Mouse (Mus musculus) embryonic facial prominence, embryonic 11.5 days (tissue): ENCODE data around the gene Atp2c2. TPM values are rescaled to one million over a fixed set of nuclear protein-coding genes. Genes with fewer than 3 reads are reported as not detected.
A peak's percentile ranks its signal among the peaks of the same experiment; 100 is the strongest.

ENCODE experiments used
- ATAC-seq: fragments of 200-750 bp; cut with Nextera tagmentation; replicated peaks from 2 replicates; pipeline ENCODE4 v1.8.0; 2017; ENCODE audit warnings: low read depth; ENCODE audit not compliant: insufficient number of reproducible peaks, low FRiP score, low TSS enrichment
- DNase-seq: peaks from one replicate; pipeline ENCODE4 v3.0.0-alpha.2; 2015; ENCODE audit warnings: low spot score
- H3K27ac ChIP-seq: fragments of 300-500 bp; sonication (generic); replicated peaks from 2 replicates; pipeline ENCODE4 v1.5.1; 2014; ENCODE audit warnings: mild to moderate bottlenecking, low read depth, low read length, control low read depth
- H3K27me3 ChIP-seq: fragments of 300-500 bp; sonication (generic); 2 replicates; pipeline ENCODE4 v1.6.1; 2014; ENCODE audit warnings: mild to moderate bottlenecking, low read length, moderate library complexity, mixed read lengths; ENCODE audit not compliant: control insufficient read depth, insufficient read depth
- H3K36me3 ChIP-seq: fragments of 300-500 bp; sonication (generic); replicated peaks from 2 replicates; pipeline ENCODE4 v1.6.1; 2014; ENCODE audit warnings: low read depth, mild to moderate bottlenecking, low read length, moderate library complexity, mixed read lengths; ENCODE audit not compliant: control insufficient read depth, insufficient read depth
- H3K4me1 ChIP-seq: fragments of 300-500 bp; sonication (generic); 2 replicates; pipeline ENCODE4 v1.6.1; 2014; ENCODE audit warnings: low read length, mixed read lengths; ENCODE audit not compliant: control insufficient read depth, insufficient read depth
- H3K4me2 ChIP-seq: fragments of 300-500 bp; sonication (generic); 2 replicates; pipeline ENCODE4 v1.6.1; 2014; ENCODE audit warnings: low read depth, mild to moderate bottlenecking, control low read depth, low read length, moderate library complexity
- H3K4me3 ChIP-seq: fragments of 300-500 bp; sonication (generic); 2 replicates; pipeline ENCODE4 v1.5.1; 2014; ENCODE audit warnings: low read depth, low read length, control low read depth
- H3K9ac ChIP-seq: fragments of 300-500 bp; sonication (generic); replicated peaks from 2 replicates; pipeline ENCODE4 v1.6.1; 2014; ENCODE audit warnings: mild to moderate bottlenecking, control low read depth, low read length
- H3K9me3 ChIP-seq: fragments of 300-500 bp; sonication (generic); replicated peaks from 2 replicates; pipeline ENCODE4 v1.6.1; 2016; ENCODE audit warnings: mild to moderate bottlenecking, low read length, inconsistent platforms, mixed read lengths; ENCODE audit not compliant: control insufficient read depth
- WGBS: fragments of 180-500 bp; shearing (Covaris S2); extraction: QIAGEN DNeasy Blood & Tissue Kit; methylation state at CpG from one replicate; pipeline ENCODE4 v1.1.7; 2014; 5-methylcytosine and 5-hydroxymethylcytosine counted together
- polyA plus RNA-seq: library from polyadenylated mRNA; unstranded; fragments of >200 nt; fragmentation: Nextera tagmentation; extraction: Ambion mirVana; gene quantifications from 2 replicates; pipeline ENCODE4 v1.2.1, GENCODE M21; 2014

Gene Atp2c2
- polyA plus RNA-seq, 1 experiment from 2014 or later = 1.3 TPM

DNA sequence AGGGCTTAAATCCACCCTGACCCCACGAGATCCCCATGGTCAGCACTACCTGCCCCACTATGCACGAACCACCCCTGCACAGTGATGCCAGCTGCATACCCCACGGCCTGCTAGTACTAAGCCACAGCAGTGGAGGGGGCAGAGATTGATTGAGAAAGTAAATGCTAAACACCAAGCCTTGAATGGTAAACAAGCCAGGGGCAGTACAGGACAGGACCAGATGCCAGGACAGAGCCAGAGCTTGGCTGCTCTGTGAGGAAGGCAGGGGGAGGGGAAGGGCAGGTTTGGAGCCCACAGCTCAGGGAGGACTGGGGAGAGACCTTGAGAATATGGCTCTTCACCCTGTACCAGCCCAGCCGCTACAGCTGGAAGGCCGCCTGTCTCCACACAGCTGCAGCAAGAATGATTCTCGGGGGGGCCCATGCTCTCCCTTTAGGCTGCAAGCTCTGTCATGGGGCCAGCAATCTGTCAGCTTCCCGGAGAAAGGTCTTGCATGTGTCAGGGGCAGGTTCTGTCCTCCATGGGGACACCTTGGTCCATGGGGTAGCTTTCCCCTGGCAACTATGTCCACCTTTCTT is 76.9 kb downstream of the Atp2c2 start:
- 83% methylated on average over 7 of the region's 7 CpGs for WGBS
- Histone ChIP-seq H3K27ac (no peak overlapping the region), H3K4me2 (no peak overlapping the region), H3K9me3 (no peaks in the 10 kb centered on the region), H3K9ac (no peak overlapping the region), H3K36me3 (no peaks in the 10 kb centered on the region), H3K4me1 (peaks cover 3% of the 10 kb centered on the region; the same call in 1 of the 2 replicates), H3K27me3 (no peaks in the 10 kb centered on the region), H3K4me3 (no peak overlapping the region)
- DNase-seq (no peak), ATAC-seq (no peak)

DNA sequence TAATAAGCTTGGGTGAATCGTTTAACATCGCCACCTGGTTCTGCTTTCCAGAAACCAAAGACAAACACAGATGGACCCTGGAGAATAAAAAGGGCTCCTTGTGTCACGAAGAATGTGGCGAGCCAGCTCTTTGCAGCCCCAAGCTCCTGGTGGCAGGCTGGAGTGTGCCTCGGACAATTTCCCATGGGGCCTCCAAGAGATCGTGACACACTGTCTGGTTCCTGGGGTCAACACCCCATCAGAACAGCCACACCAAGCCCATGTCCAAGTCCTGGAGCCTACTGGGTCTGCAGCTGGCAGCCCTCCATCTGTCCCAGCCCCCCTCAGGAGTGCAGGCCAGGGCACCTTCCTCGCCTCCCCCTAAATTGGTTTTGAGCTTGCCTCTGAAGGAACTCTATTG is 78.0 kb downstream of the Atp2c2 start:
- Histone ChIP-seq H3K27ac (peak overlapping the region; percentile 53), H3K4me2 (peak overlapping the region; percentile 76), H3K4me1 (peaks cover 3% of the 10 kb centered on the region; the same call in 1 of the 2 replicates), H3K4me3 (peak overlapping the region; percentile 44), H3K27me3 (no peaks in the 10 kb centered on the region), H3K36me3 (no peaks in the 10 kb centered on the region), H3K9me3 (no peaks in the 10 kb centered on the region), H3K9ac (peak overlapping the region; percentile 58)
- 11% methylated on average over 7 of the region's 7 CpGs for WGBS
- DNase-seq (peak; percentile 52), ATAC-seq (peak; percentile 6; the same call in 1 of the 2 replicates)

DNA sequence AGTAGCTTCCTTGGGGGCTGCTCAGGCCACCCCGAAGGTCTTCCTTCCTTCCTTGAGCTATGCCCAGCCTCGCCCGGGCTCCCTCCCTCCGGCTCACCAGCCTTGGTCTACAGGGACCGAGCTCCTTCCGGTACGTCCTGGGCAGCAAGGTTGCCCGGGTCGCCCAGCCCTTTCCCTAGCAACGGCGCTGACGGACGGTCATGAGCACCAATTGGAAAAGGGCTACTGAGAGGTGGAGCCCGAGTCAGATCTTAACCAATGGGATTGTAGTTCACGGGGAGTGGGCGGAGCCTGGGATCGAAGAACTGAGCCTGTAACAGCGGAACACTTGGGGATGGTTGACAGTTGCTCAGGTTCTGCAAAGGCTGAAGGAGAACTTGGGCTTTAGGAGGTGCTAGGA is 78.5 kb downstream of the Atp2c2 start, which contains the start of gene Tldc1:
Gene Tldc1 (minus strand): TSS at position 154 of the 400 bp plus-strand sequence.
- Histone ChIP-seq H3K27me3 (no peaks in the 10 kb centered on the region), H3K36me3 (no peaks in the 10 kb centered on the region), H3K4me3 (peak within 1 kb of the TSS; percentile 44), H3K9me3 (no peaks in the 10 kb centered on the region), H3K4me2 (peak within 1 kb of the TSS; percentile 76), H3K4me1 (peaks cover 3% of the 10 kb centered on the region; the same call in 1 of the 2 replicates), H3K27ac (peak within 1 kb of the TSS; percentile 53), H3K9ac (peak within 1 kb of the TSS; percentile 58)
- under 1% methylated on average over 18 of the region's 18 CpGs for WGBS
- DNase-seq = peak; percentile 99
- peak; percentile 94 for ATAC-seq

DNA sequence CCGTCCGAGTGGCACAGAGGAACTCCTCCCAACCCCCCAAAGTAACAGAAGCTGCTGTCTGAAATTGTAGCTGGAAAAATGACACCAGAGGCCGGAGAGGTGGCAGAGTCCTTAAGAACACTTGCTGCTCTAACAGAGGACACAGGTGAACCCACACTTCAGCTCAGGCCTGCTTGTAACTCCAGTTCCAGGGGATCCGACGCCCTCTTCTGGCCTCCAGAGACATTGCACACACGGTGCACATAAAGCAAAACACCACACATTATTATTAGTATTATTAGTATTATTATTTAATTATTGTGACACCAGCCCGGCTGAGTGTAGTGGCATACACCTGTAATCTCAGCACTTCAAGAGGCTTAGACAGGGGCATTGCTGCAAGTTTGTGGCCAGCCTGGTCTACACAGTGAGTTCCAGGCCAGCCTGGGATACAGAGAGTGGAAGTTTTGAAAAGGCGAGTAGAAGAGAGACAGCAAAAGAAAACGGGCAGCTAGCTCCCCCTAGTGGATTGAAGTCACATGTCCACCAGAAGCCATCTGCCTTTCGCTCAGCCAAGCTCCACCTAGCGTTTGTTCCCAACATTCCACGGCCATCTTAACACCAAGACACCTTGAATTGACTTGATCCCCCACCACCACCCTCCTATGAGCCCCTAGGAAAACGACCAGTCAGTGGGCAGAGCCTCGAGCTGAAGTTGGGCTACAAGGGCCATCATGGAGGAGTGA is 79.4 kb downstream of the Atp2c2 start:
- peak; percentile 92 for DNase-seq
- H3K9ac ChIP-seq = no peak overlapping the region
- no peak for ATAC-seq
- 24% methylated on average over 14 of the region's 14 CpGs for WGBS
- no peak overlapping the region for H3K27ac ChIP-seq
- H3K4me2 ChIP-seq = peak overlapping the region; percentile 39; the same call in 1 of the 2 replicates
- no peak overlapping the region for H3K4me3 ChIP-seq
- no peaks in the 10 kb centered on the region for H3K27me3 ChIP-seq
- no peaks in the 10 kb centered on the region for H3K9me3 ChIP-seq
- H3K36me3 ChIP-seq = no peaks in the 10 kb centered on the region
- peaks cover 3% of the 10 kb centered on the region; the same call in 1 of the 2 replicates for H3K4me1 ChIP-seq

DNA sequence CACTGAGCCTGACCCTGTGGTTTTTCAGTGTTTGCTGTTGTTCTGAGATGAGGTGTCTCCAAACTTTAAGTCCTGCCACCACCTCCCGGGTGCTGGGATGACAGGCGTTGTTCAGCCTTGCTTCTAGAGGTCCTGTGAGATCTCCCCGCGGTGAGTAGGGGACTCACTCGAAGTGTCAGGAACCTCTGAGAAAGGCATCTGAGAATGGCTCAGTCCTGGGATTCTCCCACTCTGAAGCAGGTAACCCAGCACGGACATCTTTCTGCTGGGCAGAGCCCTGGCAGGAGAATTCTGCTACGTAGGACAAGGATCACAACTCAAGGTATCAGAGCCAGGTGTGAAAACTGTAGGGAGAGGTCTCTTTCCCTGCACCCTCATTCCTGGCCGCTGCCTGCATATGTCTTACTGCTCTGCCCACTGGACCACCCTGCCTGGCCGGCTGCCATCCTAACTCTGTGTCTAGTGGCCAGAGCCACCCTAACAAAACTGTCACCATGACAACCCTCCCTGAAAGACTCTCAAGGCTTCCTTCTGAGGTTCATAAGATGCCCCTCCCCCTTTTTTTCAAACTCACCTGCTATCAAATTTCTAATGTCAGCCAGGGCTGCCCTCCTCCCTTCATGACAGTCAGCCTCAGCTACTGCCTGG is 80.7 kb downstream of the Atp2c2 start:
- H3K9me3 ChIP-seq = no peaks in the 10 kb centered on the region
- H3K27me3 ChIP-seq = no peaks in the 10 kb centered on the region
- WGBS = 74% methylated on average over 9 of the region's 9 CpGs
- no peak overlapping the region for H3K9ac ChIP-seq
- DNase-seq = no peak
- no peaks in the 10 kb centered on the region for H3K36me3 ChIP-seq
- no peak overlapping the region for H3K4me3 ChIP-seq
- no peak overlapping the region for H3K4me2 ChIP-seq
- ATAC-seq = no peak
- H3K4me1 ChIP-seq = peaks cover 3% of the 10 kb centered on the region; the same call in 1 of the 2 replicates
- no peak overlapping the region for H3K27ac ChIP-seq

DNA sequence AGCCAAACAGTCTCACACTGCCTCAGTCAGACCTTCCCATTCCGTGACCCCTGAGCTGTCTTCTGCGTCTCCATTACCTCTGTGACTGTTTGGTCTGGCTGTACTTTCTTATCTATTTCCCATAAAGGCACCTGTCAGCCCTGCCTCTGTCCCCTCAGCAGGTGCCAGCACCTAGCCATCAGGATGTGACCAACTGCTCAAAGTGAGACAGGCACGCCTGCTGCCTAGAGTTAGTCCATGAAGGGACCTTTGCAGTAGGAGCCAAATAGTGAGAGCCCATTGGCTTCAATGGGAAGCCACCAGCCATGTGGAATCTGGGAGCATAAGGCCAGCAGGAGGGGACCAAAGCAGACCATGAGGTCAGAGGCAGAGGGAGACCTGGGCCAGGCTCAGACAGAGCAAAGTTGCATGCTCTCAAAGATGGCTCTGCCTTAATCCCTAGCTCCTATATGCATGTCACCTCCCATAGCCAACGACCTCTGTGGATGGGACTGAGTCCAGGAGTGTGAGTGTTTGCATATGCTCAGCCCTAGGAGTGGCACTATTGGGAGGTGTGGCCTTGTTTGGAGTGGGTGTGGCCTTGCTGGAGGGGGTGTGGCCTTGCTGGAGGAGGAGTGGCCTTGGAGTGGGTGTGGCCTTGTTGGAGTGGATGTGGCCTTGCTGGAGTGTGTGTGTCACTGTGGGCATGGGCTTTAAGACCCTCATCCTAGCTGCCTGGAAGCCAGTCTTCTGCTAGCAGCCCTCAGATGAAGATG is 81.5 kb downstream of the Atp2c2 start:
- no peak overlapping the region for H3K4me3 ChIP-seq
- H3K27ac ChIP-seq = no peak overlapping the region
- DNase-seq (no peak), ATAC-seq (no peak)
- no peak overlapping the region for H3K4me2 ChIP-seq
- H3K27me3 ChIP-seq = no peaks in the 10 kb centered on the region
- H3K36me3 ChIP-seq = no peaks in the 10 kb centered on the region
- WGBS = 71% methylated on average over 4 of the region's 4 CpGs
- no peak overlapping the region for H3K9ac ChIP-seq
- peaks cover 3% of the 10 kb centered on the region; the same call in 1 of the 2 replicates for H3K4me1 ChIP-seq
- no peaks in the 10 kb centered on the region for H3K9me3 ChIP-seq

DNA sequence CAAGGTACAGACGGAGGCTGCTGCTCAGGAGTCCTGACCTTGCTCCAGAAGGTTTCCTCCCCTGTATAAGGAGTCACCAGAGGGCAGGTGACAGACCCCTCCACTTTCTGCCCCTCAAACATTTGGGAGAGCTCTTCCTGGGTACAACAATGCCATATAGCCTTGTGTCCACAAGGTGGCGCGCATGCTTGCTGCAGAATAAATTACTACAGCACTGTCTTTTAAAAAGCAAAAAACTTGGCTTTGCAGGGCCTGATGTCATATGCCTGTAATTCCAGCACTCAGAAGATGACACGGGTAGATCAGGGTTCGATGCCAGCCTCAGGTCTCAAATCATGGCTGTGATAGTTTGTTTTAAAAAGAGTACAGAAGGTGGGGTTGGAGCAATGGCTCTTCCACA is 82.9 kb downstream of the Atp2c2 start:
- ATAC-seq = no peak
- H3K27ac ChIP-seq = no peak overlapping the region
- no peaks in the 10 kb centered on the region for H3K9me3 ChIP-seq
- no peak overlapping the region for H3K4me2 ChIP-seq
- no peaks in the 10 kb centered on the region for H3K36me3 ChIP-seq
- H3K27me3 ChIP-seq = no peaks in the 10 kb centered on the region
- peak; percentile 85 for DNase-seq
- WGBS = 6% methylated on average over 5 of the region's 5 CpGs
- H3K4me3 ChIP-seq = no peak overlapping the region
- H3K9ac ChIP-seq = no peak overlapping the region
- no peaks in the 10 kb centered on the region for H3K4me1 ChIP-seq
